8 mouse cellular contexts compared by ENCODE assay signal in genomic region chrX:96025876-96026275, GRCm38 (mm10).
DNase-seq lines count a peak whose midpoint lies in the region; ATAC-seq and TF ChIP-seq lines count a peak whose summit lies in the region.

No protein-coding gene starts in this region.

- H3K9ac ChIP-seq in lung, embryonic 15.5 days = no peak overlapping the region

- H3K27ac ChIP-seq in left cerebral cortex, adult 2 months = no peak overlapping the region
- peak overlapping the region; percentile 55; the same call in 1 of the 2 replicates for H3K27ac ChIP-seq in lung, embryonic 15.5 days
- no peak overlapping the region for H3K27ac ChIP-seq in midbrain, embryonic 10.5 days (replicated peaks)

- no peak overlapping the region for H3K4me3 ChIP-seq in left cerebral cortex, adult 2 months
- no peak overlapping the region for H3K4me3 ChIP-seq in lung, embryonic 15.5 days
- no peak overlapping the region for H3K4me3 ChIP-seq in midbrain, embryonic 10.5 days

- H3K4me1 ChIP-seq in lung, embryonic 15.5 days = no peaks in the 10 kb centered on the region
- no peaks in the 10 kb centered on the region for H3K4me1 ChIP-seq in midbrain, embryonic 10.5 days

- intact Hi-C loops in left cerebral cortex, postnatal 10 days (cut with DNase I) = loop anchor here (10.0 kb wide), 1 partner anchor 109 kb away; no protein-coding TSS in a partner anchor
- intact Hi-C loops in left cerebral cortex, adult 2 months (cut with DNase I) = loop anchor here (5.0 to 10.0 kb wide), 2 partner anchors 69 to 106 kb away; partner anchors contain the start of gene Msn
- intact Hi-C loops in heart, postnatal 36 days (cut with DNase I) = loop anchor here (2.0 kb wide), 2 partner anchors 71 to 105 kb away; partner anchors contain the start of gene Msn

- no peaks in the 10 kb centered on the region for H3K27me3 ChIP-seq in lung, embryonic 15.5 days
- peaks cover 11% of the 10 kb centered on the region; the same call in 1 of the 2 replicates for H3K27me3 ChIP-seq in midbrain, embryonic 10.5 days (ENCODE audit: low read depth, poor library complexity, severe bottlenecking)

- H3K9me3 ChIP-seq in lung, embryonic 15.5 days = no peaks in the 10 kb centered on the region
- H3K9me3 ChIP-seq in midbrain, embryonic 10.5 days (replicated peaks) = no peaks in the 10 kb centered on the region

- no peaks in the 10 kb centered on the region for H3K36me3 ChIP-seq in lung, embryonic 15.5 days
- H3K36me3 ChIP-seq in midbrain, embryonic 10.5 days = no peaks in the 10 kb centered on the region

- H3K4me2 ChIP-seq in lung, embryonic 15.5 days = no peak overlapping the region

- ATAC-seq in common myeloid progenitor, adult 5-6 weeks (replicated peaks; ENCODE audit: low read depth, poor library complexity, severe bottlenecking) = peak; percentile 82
- peak; percentile 80 for ATAC-seq in lung, embryonic 15.5 days (ENCODE audit: borderline replicate concordance, extremely low read depth, low FRiP score, low TSS enrichment)

- 47% methylated on average over 5 of the region's 5 CpGs for WGBS in lung, embryonic 15.5 days
- 76% methylated on average over 5 of the region's 5 CpGs for WGBS in midbrain, embryonic 10.5 days

- TF ChIP-seq CTCF in left cerebral cortex, adult 2 months (IDR thresholded peaks at IDR 0.05) = no peak

- peak; percentile 3 to 35 for DNase-seq in left cerebral cortex, postnatal 10 days (ENCODE audit: extremely low spot score in 1 of 2, low spot score in 2 of 2)
- no peak for DNase-seq in left cerebral cortex, adult 2 months (ENCODE audit: extremely low spot score in 1 of 2, low spot score in 2 of 2)
- DNase-seq in heart, postnatal 36 days = peak; percentile 34 to 54
- no peak for DNase-seq in midbrain, embryonic 10.5 days (ENCODE audit: low spot score)
- DNase-seq in right cerebral cortex, adult 18-20 months = no peak
- DNase-seq in layer of hippocampus, adult 8-10 months (ENCODE audit: low spot score in 2 of 2) = no peak

Comparison
In these comparisons a context has a peak if more than half of its experiments do, and no peak if none do; other contexts are left out.
1. DNase-seq: peak in left cerebral cortex, postnatal 10 days (2 of 2) and heart, postnatal 36 days (2 of 2); none in left cerebral cortex, adult 2 months (0 of 2), midbrain, embryonic 10.5 days (single experiment), right cerebral cortex, adult 18-20 months (single experiment) and layer of hippocampus, adult 8-10 months (0 of 2).